Mouse (Mus musculus) ES-Bruce4 (cell line): ENCODE results near the gene Gm10134.

Experiments
- CTCF ChIP-seq: IDR thresholded peaks from one replicate; pipeline ENCODE4 v1.8.1; 2011; ENCODE audit warnings: low read depth, low read length
- POLR2A ChIP-seq: IDR thresholded peaks from one replicate; pipeline ENCODE4 v1.8.1; 2011; ENCODE audit warnings: low read length; ENCODE audit not compliant: insufficient read depth

- no peak for TF ChIP-seq POLR2A
- TF ChIP-seq CTCF, result no peak
These were observed 19.5 kb downstream of the Gm10134 start for GRCm38 (mm10) chr2:28525219-28525942.
